Mouse (Mus musculus): Measurements from ENCODE around the gene Prom1.
"Not testable (repeated sequence)": the region's sequence is repeated elsewhere in the genome, so short reads cannot be mapped to it uniquely, and the experiment has no call there.

Gene Prom1

DNA sequence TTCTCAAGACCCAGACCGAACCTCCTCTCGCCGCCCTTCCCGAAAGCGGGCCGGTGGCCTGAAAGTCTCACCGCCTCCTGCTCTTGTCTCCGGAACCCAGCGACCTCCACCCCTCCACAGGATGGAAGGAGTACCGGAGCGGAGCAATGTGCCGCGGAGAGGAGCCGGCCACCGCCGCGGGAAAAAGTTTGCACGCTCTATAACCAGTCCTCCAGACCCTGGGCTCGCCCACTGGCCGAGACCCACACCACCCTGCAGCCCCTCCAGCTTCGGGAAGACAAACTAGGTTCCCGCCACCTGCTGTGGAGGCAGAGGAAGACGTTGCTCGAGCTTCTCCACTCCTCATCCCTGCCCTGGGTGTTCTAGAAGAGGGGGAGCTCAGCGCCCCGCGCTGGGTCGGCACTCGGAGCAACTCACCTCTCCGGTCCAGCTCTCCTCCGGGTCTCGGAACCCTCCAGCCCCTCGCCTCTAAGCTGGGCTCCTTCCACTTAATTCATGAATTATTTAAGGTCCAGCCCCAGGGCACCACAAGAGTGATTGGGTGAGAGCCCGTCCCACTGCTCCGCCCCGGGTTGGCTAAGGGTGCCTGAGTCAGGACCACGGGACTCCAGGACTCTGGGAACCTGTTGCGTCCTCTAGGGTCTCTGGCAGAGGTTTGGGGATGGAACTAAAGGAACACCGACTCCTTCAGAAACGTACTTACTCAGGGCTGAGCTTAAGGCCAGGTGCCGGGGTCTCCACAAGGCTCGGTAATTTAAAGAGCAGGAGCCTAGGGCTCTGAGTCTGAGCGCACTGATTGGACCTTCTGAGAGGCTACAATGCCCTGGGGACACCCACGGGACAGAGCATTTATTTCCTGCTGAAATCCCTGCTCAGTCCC is at the start of gene Prom1:
Gene Prom1, minus strand, starts transcription at position 802 of the 880 bp plus-strand sequence.
- no peak for DNase-seq (ENCODE audit: extremely low read depth, insufficient read length, low spot score)

GRCm38 (mm10) chr5:44147732-44148131 is 45.9 kb upstream of the Prom1 start:
- DNase-seq (ENCODE audit: extremely low read depth, insufficient read length, low spot score) = no peak

- no peak for DNase-seq (ENCODE audit: extremely low read depth, insufficient read length, low spot score)
Observed at GRCm38 (mm10) chr5:44146437-44147332, 44.9 kb upstream of the Prom1 start.

DNA sequence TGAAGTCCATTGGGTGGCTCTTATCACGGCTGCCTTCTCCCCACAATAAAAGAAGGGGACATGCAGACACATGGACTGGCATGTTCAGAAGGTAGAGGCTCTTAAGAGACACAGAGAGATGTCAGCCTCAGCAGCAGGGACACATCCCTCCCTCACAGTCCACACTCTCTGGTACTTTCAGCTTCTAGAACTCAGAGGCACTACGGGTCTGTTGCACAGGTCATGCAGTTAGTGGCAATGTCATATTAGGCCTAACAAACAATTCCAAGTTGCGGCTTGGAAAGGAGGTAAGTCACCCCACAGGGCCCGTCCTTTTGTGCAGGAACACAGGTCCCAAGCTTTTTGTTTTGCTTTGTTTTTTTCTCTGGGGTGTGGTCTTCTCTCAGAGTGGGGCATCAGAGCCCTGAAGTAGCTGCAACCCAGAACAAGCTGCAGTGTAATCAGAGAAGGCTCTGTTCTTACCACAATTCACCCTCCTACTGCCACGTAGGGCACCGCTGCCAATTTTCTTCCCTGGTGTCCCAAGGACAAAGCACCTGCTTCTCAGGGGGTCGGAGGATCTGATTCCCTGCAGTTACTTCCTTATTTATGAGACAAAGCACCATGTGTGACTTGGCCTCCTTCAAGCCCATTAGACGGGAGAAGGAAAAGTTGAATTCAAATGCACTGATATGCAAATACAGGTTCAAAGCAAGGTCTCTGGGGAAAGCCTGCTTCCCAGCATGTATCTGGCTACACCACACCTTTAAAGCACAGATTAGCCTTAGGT is 41.8 kb upstream of the Prom1 start:
- no peak for DNase-seq (ENCODE audit: extremely low read depth, insufficient read length, low spot score)

DNA sequence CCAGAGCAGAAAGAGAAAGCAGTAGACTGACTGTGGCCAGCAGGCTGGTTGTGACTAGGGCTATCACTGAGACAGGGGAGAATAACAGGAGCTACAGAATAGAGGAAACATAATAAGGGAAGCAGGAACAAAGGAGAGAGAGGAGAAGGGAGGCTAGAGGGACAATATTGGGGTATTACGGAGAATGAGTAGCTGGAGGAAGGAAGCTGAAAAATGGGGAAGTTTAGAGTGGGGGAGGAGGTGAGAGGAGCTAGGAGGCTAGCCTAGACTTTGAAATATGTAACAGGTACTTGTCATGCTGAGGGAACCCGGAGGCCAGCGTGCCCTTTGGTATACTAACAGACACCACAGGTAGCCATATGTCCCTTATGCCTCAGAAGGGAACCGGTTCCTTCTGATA is 25.7 kb upstream of the Prom1 start:
- DNase-seq (ENCODE audit: extremely low read depth, insufficient read length, low spot score) = no peak

DNA sequence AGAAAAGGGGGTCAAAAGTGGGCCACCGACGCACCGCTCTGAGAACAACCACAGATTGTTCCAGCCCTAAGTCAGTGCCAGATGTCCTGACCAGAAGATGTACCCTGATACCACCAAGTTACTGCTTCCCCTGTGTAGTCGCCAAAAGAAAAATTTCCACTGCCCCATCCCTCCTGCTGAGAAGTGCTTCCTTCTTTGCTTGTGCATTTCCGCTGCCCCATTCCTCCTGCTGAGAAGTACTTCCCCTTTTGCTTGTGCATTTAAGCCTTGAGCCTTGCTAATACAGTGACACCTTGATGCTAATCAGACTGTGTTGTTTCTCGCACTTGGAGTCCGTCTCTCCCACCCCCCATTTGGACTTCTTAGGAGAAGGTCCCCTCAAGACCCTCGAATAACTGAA is 24.7 kb upstream of the Prom1 start:
- not testable (repeated sequence) for DNase-seq (ENCODE audit: extremely low read depth, insufficient read length, low spot score)

DNA sequence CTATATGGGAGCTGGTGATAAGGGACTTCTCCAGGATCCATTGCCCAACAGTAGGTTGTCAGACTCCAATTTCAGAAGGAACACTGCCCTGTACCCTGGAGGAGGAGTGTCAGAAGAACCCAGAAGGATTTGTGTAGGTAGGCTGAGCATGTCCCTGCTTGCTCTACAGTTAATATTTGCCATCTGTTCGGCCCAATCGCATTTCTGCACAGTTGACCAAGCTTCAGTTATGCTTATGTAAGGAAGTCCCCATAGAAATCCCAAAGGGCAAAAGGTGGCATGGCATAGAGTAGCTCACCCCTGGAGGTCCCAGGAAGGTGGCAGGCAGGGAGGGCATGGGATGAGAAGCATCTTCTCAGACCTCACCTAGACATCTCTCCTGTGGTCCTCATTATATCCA is 19.6 kb upstream of the Prom1 start:
- DNase-seq (ENCODE audit: extremely low read depth, insufficient read length, low spot score) = no peak

- no peak for DNase-seq (ENCODE audit: extremely low read depth, insufficient read length, low spot score)
Observed at GRCm38 (mm10) chr5:44113138-44113537, 11.3 kb upstream of the Prom1 start.

DNA sequence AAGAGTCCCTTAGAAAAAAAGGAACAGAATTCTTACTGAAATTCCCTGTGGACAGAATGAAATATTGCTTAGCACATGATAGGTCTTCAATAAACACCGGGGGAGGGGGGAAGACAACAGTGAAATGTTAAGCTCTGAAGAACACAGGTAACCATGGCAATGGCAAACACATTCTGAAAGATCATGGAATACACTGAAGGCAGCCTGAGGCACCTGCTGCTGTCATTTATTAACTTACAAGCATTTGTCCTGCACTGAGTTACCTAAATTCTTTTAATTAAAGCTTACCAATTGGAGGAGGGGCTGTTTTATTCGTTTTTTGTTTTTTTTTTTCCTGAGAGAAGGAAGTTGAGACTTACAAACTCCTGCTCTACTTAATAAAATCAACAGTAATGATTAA is 7.3 kb upstream of the Prom1 start:
- DNase-seq (ENCODE audit: extremely low read depth, insufficient read length, low spot score) = no peak

DNA sequence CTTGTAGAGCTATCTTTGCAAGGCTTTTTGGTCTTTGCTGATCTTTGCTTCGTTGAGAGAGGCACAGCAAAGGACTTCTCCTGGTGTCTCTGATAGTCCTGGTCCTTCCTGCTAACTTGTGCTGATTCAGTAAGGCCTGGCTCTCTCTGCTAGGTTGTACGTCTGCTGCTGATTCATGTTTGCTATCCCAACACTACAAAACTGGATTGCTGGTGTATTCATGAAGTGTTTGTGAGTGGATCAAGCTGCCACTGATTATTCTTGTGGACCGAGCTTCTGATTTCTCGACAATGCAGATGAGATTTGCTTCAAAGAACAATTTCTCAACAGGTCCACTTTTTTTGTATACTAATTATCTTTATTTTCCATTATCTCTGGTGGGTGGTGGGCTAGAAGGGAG is 6.3 kb upstream of the Prom1 start:
- no peak for DNase-seq (ENCODE audit: extremely low read depth, insufficient read length, low spot score)

DNA sequence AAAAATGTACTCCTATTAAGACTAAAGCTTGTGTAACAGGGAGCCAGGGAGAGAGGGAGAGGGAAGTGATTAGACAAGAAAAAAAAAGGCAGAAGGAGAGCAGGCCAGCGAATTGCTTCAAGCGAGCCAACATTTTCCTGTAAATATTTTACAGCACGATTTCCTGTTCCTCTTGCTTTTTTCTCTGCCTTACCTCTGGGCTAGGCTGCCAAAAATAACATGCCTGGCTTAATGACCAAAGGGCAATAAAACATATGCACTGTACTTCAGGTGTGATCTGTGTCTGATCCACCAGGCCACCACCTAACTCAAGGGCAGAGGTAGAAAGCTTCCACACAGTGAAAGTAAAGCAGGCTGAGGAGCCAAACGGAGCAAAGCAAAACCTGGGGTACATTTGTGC is 3.4 kb upstream of the Prom1 start:
- no peak for DNase-seq (ENCODE audit: extremely low read depth, insufficient read length, low spot score)

- no peak for DNase-seq (ENCODE audit: extremely low read depth, insufficient read length, low spot score)
Observed at GRCm38 (mm10) chr5:44104686-44105085, 2.9 kb upstream of the Prom1 start.

DNA sequence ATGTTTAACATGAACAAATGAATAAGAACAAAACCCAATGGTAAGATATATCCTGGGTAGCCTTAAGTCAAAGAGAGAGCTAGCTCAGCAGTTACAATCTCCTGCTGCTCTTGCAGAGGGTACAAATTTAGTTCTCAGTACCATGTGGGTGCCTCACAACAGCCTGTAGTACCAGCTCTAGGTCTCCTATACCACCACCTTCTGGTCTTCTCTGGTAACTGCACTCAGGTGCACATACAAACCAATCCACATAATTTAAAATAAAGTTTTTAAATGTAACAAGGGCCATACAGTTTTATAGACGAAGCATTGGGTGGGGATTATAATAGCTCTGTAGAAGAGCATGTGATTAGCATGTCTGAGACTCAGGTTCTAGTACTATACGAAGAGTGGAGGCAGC is 2.3 kb upstream of the Prom1 start:
- no peak for DNase-seq (ENCODE audit: extremely low read depth, insufficient read length, low spot score)

DNA sequence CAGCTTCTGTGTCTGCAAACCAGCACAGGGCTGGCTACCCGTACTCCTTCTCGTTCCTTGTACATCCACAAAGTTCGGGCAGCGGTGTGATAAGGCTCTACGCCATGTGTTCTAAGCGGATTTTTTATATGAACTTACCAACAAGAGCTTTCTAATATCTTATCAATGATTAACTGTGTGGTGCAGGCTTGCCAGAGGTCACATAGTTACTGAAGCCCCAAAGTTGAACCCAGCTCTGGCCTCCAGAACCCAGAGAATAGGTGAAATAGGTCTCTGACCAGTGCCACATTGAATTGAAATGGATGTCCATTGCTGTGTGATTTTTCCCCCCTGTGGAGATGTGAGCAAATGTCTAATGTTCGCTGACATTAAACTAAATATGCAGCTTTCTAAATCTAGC is 1.3 kb upstream of the Prom1 start:
- DNase-seq (ENCODE audit: extremely low read depth, insufficient read length, low spot score) = no peak

DNA sequence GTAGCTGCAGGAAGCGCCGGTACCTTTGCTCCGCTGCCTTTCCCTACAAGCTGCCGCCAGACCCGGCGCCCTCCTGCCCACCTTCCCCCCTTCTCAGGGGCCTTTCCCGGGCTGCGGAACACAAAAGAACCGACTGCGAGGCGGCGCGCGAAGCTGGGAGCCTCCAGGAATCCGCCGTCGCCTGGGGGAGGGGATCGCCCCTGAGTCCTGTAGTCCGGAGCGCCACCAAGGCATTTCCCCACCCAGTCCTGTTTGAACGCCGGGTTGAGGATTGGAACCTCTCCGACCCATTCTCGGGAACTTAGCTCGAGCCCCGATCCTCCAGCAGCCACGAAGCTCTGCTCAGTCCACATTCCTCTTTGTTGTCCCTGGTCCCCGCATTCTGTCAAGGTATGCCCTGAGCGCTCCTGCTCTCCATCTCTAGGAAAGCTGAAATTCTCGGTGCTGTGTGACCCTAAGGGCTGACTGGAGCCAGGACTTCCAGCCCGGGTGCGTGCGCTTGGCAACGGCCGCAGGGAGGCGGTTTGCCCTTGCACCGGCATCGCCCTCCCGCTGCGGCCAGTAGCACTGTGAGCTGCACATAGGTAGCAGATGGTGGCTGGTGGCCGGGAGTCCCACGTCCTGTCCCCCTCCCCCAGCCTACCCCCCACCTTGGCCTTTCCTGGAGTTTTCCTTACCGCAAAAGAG is 1.1 kb downstream of the Prom1 start:
- no peak for DNase-seq (ENCODE audit: extremely low read depth, insufficient read length, low spot score)

DNA sequence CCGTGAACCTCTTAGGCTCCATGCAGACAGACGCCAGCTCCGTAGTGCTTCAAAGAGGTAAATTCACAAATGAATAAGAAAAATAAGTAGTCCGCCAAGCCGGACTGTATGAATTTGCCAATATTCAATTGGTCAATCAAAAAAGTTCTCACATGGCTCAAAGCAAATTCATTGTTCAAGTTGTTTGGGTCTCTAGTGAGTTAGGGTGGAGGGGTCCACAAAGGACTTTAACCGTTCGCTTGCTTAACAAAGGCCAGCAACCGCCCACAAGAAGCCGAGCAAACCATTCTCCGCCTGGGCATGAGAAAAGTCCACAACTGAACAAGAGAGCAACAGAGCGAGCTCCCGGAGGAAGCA is 1.7 kb downstream of the Prom1 start:
- no peak for DNase-seq (ENCODE audit: extremely low read depth, insufficient read length, low spot score)

- no peak for DNase-seq (ENCODE audit: extremely low read depth, insufficient read length, low spot score)
Observed at GRCm38 (mm10) chr5:44096996-44097395, 4.8 kb downstream of the Prom1 start.

GRCm38 (mm10) chr5:44096106-44096505 is 5.7 kb downstream of the Prom1 start:
- no peak for DNase-seq (ENCODE audit: extremely low read depth, insufficient read length, low spot score)

GRCm38 (mm10) chr5:44095697-44096096 is 6.1 kb downstream of the Prom1 start:
- no peak for DNase-seq (ENCODE audit: extremely low read depth, insufficient read length, low spot score)

- no peak for DNase-seq (ENCODE audit: extremely low read depth, insufficient read length, low spot score)
Observed at GRCm38 (mm10) chr5:44087034-44087433, 14.8 kb downstream of the Prom1 start.

Measured in 3134 (cell line).